Mouse (Mus musculus): Measurements from ENCODE around the gene Cit. TPM values are rescaled to one million over a fixed set of nuclear protein-coding genes. Genes with fewer than 3 reads are reported as not detected.

Gene Cit
- polyA plus RNA-seq, 1 experiment from 2014 or later: 29.3 TPM

Other genes with a start within 250 kb of the Cit start
- 16.3 and 16.7 TPM in 2 replicates for gene Rab35, start 213.4 kb upstream of the Cit start, polyA plus RNA-seq (2015; fragmentation: Nextera tagmentation; extraction: Ambion mirVana)
- 10.9 and 11.1 TPM in 2 replicates for gene Bicdl1, start 113.7 kb upstream of the Cit start, polyA plus RNA-seq (2015; fragmentation: Nextera tagmentation; extraction: Ambion mirVana)
- gene Prkab1, start 179.2 kb downstream of the Cit start, polyA plus RNA-seq (2015; fragmentation: Nextera tagmentation; extraction: Ambion mirVana): 66.0 and 70.9 TPM in 2 replicates
- not detected in 2 replicates for gene Tmem233, start 238.0 kb downstream of the Cit start, polyA plus RNA-seq (2015; fragmentation: Nextera tagmentation; extraction: Ambion mirVana)

Data from stomach, embryonic 15.5 days (tissue).